Mouse (Mus musculus) lung, postnatal 10 days (tissue): ENCODE data around the gene Cenpi.
"Not testable (repeated sequence)": the region's sequence is repeated elsewhere in the genome, so short reads cannot be mapped to it uniquely, and the experiment has no call there.

Source experiments
- DNase-seq: peaks from one replicate; pipeline ENCODE4 v3.0.0; 2021

Cenpi gene

DNA sequence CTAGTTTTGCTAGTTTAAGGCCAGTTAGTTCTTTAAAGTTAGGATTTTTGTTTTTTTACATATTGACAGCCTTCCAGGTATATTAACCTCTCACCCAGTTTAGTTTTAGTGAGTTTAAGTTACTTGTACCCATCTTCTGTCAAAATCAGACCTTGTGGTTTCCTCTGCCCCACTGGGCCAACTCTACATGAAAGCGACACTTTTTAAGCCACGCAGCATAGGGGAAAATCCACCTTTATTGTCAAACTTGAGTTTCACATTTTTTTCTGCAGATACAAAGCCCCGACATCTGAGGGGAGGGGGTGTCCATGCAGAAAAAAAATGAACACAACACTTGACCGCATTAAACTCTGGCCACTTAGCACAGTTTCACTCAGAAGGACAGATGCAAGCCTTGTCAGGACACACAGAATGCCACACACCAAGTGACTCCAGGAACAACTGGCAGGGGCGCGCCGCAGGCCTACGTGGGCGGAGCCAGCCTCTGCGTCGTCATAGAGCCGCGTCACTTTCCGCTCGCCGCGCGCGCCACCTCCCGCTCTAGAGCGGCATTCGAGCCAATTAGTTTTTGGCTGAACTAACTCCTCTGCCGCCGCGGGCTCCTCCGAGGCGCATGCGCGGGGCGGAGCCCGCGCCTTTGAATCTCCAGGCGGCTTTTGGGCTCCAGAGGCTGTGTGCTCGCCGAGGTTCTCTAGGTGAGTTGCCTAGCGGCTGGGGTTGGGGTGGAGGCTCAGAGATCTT is at the start of gene Cenpi:
Gene Cenpi, plus strand, starts transcription at position 551 of the 741 bp plus-strand sequence.
- DNase-seq: peak; percentile 91

DNA sequence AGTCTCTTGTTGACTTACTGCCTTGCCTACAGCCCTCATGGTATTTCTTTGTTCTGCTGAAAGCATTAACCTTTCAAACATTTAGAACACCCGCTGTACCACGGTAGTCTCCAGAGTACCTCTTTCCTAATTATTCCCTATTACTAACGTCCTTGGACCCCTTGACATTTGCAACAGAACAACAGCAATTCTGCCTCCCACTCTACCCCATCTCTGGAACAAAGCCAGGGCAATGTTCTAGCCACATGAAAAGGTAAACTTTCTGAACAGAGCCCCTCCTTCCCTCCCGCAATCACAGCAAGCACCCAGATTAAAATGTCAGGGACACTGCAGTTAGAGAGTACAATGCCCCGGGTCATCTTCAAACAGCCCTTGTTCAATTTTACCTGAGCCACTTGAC is 46.7 kb upstream of the Cenpi start:
- no peak for DNase-seq

DNA sequence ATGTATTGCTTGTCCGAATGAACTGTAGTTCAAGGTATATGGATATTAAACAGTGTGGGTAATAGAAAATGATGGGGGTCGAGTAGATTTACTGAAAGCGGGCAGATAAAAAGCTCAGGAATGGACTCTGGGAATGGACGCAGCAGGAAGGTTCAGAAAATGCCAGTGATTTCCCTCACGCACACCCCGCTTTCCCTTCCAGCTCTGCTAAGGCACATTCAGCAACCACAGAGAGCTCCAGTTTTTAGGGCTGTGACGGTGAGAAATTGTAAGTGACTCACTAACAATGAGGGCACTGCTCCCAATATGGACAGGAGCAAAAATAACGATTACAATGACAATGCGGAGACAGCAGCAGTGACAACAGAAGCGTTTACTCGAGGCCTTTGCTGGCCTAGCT is 45.8 kb upstream of the Cenpi start:
- no peak for DNase-seq

DNA sequence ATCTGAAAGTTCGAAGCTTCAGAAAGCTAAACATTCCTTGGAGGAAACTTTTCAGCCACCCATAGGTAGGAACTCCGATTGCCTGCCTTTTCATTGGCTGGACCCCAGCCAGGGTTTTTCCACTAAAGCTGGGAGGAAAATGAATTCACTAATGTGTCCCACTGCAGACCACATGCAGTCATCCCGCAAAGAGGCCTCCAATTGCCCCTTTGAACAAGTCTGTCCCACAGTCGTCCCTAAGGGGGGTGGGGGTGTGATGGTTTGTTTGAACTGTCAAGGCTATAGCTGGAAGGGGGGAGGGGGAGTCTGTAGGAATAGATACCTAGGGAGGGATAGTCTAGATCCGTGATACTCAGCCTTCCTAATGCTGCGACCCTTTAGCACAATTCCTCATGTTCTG is 32.2 kb upstream of the Cenpi start:
- no peak for DNase-seq

DNA sequence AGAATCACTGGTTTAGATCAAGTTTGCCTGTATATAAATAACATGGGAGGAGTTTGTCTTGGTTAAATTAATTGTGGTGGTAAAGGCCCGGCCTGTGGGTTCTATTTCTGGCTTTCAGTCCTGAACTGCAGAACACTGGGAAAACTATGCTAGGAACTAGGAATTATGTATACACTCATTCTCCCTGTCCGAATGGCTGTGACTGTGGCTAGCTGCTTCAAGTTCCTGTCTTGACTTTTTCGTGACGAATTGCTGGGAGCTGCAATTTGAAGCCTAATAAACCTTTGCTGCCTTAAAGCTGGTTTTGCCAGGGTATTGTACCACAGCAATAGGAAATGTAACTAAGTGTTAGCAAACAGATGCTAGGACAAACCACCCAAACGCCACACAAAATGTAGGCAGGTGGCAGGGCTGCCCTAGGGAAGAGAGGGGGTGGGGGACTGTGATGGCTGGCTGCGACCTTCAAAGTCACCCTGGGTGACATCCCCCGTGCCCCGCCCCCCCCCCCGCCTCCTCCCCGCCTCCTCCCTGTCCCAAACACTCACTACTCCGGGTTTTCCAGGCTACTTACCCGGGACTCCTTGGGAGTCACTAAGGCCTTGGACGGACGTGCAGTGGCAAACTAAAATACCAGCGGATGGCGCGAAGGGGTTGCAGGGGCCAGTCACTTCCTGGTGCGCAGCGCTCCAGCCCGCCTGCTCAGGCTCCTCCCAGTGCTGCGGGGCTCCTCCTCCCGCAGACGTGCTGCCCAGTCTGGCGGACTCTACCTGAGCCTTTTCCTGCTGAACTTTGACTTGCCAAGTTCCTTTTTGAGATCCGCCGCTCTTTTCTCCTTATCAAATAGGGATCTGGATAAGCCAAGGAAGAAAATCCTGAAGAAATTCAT is 31.4 kb upstream of the Cenpi start, which contains the start of gene Trmt2b:
Gene Trmt2b, minus strand, starts transcription at position 710 of the 886 bp plus-strand sequence.
- peak; percentile 79 for DNase-seq

DNA sequence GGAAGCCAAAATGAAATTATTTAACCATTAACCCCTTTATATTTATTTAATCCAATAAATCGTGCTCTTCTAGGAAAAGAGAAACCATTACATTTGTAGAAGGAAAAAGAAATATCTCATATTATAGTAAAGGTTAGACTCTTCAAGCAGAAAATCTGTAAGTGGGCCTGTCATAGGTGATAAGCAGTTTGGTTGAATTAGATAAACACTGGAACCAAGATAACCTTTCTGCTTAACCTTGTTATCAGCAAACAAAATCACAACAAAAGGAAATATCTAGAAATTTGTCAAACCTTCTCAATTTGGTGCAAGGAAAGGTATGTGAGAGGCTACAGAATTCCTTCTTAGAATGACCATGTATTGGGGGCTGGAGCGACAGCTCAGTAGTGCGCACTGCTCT is 27.4 kb upstream of the Cenpi start:
- no peak for DNase-seq

DNA sequence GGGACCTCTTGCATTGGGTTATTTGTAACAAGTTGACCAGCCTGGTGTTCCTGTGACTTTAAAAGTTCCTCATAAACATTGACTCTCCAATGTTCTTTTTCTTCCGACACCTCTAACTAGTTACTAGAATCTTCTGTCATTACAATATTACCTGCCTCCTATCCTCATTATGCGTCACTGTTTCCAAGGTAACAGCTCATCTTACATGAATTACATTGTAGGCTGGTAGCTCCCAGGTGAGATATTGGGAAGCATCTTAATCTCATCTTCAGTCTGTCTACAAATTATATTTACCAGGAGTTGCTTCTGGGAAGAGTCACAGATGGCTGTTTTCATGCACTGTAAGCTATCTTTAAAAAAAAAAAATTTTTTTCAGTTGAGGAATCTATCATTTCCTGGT is 22.8 kb upstream of the Cenpi start:
- DNase-seq: no peak

DNA sequence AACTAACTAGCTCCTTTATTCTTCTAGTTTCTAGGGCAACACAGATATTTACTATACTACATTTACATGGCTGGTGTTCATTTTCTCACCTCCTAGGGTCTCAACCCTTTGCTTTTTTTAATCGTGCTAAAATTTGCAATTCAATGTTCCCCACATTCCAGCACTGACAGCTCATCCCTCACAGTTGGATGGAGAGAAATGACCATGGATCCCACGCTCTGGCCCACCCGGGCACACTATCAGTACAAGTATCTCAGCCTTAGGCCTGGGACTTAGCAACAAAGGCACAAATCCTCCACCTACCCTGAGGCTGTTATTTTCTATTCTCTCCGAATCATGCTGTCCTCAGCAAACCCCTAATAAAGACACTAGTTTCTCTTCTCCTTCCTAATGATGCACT is 22.1 kb upstream of the Cenpi start:
- no peak for DNase-seq

DNA sequence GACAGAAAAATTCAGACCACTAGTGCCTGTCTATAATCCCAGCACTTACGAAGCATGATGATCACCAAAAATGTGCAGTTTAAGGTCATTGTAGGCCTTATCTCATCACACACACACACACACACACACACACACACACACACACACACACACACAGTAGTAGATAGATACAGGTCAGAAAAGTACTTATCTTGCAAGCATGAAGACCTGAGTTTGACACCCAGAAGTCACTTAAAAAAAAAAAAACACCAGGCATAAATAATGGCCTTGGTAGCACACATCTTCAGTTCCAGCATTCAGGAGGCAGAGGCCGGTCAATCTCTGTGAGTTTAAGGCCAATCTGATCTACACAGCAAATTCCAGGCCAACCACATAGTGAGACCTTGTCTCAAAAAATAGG is 20.6 kb upstream of the Cenpi start:
- DNase-seq: no peak

DNA sequence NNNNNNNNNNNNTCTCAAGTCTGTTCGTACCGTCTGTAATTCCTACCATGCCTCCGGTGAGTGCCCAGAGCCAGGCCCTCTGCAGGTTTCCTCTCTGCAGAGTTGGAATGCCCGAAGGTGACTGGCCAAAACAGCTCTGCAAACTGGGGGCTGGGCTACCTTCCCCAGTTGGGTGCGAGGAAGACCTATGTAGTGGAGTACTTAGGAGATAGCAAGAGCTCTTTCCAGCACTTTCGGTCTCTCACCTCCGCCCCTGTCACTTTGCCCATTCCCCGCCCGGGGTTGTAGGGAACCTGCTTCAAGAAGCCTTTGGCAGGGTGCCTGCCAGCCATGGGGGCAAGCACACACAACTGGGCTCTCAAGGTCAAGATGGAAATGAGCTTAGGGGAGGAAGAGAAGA is 11.6 kb upstream of the Cenpi start:
- peak; percentile 5 for DNase-seq

DNA sequence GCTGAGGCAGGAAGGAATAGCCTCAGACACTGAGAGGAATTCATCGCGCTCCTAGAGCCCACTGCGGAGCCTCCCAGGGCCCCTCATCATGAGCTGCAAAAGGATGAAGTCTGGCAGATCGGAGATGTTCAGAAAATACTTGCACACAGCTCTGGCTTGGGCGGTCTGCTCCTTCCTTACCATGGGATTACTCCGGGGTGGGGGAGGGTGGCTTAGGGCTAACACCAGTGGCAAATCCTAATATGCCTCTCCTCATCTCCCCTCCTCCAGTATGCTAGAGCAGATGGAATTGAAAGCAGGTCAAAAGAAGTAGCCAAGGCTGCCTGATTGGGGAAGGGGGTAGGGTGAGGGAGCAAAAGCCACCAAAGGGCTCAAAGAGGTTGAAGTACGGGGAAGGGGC is 11.1 kb upstream of the Cenpi start:
- DNase-seq: no peak

DNA sequence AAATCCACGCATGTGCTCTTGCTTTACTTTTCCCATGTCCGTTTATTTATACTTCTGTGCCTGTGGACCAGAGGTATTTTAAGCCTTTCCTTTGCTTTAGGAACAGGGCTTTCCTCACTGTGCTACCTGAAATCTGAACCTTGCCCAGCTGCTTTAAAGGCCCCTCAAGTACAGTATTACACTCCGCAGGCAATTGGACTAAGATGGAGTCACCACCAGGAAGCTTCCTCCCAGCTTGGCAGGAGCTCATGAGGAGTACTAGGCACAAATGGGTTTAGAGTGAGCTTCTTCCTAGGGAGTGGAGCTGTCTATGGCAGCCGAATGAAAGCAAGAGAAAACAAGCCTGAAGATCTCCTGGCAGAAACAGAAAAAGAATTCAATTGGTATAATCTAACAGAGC is 10.7 kb upstream of the Cenpi start:
- no peak for DNase-seq

DNA sequence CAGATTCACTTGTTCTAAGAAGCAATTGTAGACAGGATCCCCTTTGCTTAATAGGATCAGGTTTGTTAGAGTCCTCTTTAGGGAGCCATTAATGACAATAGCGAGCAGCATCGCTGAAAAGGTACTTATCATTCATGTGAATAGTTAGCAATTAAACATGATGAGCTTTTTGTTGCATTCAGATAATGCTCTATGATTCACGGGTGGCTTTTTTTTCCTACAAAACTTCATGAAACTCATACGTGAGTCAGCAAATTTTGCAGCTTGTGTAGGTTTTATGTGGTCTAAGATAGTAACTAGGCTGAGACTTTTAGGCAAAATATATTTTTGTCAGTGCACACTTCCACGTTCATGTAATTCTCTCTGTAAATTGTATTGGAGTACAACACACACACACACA is 7.7 kb upstream of the Cenpi start:
- no peak for DNase-seq

DNA sequence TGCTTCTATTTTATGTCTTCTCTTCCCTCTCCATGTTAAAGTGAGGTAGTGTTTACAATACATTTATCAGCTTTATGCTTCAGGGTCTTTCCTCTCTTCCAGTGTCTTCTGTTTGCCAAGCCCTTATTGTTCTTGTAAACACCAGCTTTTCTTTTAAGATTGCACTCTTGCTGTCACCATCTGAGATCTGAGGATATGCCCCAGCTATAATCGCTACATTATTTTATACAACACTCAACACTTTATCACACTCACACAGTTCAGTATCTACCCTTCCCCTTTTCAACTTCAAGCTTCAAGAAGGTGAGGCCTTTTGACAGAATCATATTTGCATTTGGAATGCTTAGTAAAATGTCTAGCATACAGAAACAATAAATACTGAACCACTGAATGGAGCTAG is 4.6 kb upstream of the Cenpi start:
- no peak for DNase-seq

DNA sequence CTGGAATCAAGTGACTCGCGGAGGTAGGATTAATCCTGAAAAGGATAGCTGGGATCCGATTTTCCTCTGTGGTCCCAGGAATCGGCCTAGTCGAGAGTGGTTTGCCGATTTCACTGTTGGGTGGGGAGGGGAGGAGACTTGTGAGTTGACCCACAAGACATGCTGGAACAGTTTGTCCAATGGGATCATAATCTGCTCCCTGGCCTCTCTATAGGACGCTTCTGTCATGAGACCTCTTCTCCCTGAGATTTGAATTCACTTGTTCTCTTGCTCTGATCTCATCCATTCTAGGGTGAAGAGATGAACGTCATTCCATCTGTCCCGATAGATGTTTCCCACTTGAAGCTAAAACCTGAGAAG is 371 bp downstream of the Cenpi start:
- no peak for DNase-seq

DNA sequence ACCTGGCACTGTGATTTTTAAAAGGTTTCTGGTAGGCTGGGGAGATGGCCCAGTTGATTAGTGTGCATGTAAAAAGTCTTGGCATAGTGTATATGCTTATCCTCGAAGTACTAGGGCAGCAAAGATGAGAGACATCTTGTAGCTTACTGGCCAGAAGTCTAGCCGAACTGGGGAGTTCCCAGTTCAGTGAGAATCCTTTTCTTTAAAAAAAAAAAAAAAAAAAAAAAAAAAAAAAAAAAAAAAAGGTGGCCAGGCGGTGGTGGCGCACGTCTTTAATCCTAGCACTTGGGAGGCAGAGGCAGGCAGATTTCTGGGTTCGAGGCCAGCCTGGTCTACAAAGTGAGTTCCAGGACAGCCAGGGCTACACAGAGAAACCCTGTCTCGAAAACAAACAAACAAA is 3.3 kb downstream of the Cenpi start:
- DNase-seq: not testable (repeated sequence)

DNA sequence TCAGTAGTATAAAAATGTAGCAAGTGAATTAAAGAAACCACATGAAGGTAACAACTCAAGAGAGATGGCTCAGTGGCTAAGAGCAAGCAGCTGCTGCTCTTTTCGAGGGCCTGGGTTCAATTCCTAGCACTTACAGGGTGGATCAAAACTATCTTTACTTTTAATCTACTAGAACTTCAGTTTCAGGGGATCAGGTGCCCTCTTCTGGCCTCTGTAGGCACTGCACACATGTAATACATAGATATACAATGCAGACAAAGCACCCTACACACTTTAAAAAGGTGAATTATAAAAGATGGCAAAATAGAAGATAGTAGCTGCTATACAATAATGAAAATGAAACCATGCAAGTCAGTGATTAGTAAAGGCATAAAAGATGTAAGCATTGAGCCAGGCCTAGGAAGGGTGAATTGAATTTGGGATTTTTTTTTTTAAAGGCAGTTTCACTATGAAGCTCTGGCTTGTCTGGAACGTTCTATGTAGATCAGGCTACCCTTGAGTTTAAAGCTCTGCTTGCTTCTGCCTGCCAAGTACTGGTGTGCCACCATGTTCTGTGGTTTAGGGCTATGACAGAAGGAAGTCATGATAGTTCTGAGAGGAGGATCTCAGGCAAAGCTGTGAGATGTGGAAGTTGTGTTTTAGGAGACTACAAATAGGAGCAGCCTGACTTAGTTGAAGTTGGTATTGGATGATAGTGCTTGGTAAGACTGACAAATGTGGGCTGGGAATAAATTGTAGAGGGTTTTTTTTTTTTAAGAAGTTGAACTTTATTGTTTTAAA is 11.5 kb downstream of the Cenpi start:
- peak; percentile 27 for DNase-seq

DNA sequence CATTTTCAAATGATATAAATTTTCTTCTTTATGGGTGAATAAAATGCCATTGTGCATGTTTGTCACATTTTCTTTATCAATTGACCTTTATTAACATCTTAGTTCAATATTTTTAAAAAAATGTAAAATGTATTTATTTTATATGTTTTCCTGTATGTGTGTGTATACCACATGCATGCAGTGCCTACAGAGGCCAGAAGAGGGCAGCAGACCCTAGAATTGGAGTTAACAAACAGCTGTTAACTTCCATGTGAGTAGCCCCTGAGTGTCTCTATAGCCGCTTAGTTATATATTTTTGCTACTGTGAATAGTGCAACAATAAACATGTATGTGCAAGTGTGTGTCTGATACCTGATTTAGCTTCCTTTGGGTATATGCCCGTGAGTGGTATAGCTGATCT is 25.4 kb downstream of the Cenpi start:
- peak; percentile 11 for DNase-seq

DNA sequence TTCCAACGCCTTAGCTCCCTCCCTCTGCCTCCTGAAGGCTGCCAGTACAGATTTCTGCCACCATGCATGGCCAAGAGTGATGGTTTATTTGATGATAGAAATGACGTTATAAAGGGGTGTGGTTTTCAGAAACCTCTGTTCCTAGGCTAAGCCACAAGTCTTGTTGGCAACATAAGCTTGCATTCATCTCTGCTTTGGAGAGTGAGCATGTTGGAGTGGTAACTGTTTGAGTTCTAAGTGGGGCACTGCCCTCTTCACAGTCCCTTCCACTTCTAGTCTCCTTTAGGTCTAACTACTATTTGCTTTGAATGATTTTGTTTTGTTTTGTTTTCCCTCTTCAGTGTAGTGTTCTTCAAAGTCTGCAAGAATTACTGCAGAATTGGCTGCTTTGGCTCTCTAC is 34.9 kb downstream of the Cenpi start:
- DNase-seq: peak; percentile 3

DNA sequence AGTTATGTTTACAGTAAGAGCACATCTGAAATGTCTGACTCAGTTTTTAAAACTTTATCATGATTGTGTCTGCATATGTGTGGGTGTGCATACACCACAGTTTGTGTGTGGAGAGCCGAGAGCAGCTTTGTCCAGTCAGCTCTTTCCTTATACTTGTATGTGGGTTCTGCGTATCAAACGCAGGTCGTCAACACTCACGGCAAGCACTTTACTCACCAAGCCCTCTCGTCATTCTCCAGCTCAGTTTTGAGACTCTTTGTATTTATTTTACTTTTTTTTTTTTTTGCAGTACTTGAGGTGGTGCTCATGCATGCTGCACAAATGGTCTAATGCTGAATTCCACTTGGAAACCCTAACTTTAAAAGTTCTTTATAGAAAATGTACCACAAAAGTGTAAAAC is 42.3 kb downstream of the Cenpi start:
- no peak for DNase-seq

DNA sequence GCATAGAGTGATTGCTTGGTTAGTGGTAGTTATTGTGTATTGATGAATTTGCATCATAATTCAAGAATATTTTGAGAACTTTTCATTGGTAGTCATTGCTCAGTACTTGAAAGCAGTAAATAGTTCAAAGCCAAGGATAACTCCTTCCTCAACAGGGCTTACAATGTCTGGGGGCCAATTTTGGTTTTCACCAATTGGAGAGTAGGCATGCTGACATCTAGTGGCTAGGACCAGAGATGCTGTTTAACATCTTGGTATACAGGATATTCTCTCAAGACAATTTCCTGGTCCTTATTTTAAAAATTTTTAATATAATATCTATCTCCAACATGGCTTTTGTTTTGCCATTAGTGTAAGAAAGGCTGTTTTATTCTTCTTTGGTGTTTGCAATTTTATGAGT is 46.0 kb downstream of the Cenpi start:
- DNase-seq: peak; percentile 12

DNA sequence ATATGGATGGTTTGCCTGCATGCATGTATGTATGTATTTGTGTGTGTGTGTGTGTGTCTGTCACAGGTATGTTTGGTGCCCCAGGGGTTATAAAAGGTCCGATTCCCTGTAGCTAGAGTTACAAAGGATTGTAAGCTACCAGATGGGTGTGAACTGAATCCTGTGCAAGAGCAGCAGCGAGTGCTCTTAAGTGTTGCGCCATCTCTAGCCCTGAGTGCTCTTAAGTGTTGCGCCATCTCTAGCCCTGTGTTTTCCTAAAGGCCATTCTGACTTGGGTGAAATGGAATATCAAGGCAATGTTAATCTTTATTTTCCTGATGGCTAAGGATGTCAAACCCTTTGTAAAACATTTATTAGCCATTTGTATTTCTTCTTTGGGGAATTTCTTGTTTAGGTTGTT is 51.5 kb downstream of the Cenpi start:
- peak; percentile 51 for DNase-seq

DNA sequence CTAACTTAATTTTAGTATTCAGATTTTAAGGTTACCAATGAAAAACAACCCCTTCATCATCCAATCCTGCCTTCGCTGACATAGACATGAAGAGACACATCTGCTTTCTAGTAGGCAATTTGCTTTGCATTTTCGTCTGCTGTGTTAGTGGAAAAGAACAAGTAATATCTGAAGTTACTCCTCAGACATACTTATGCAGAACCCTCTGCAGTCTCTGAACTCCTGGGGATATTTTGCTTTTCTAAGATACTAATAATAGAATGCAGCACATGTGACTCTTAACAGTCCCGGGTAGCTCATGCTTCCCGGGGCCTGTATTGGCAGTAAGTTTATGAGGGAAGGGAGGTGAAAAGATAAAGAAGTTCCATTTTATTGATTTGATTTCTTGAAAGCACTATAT is 54.3 kb downstream of the Cenpi start:
- DNase-seq: no peak

DNA sequence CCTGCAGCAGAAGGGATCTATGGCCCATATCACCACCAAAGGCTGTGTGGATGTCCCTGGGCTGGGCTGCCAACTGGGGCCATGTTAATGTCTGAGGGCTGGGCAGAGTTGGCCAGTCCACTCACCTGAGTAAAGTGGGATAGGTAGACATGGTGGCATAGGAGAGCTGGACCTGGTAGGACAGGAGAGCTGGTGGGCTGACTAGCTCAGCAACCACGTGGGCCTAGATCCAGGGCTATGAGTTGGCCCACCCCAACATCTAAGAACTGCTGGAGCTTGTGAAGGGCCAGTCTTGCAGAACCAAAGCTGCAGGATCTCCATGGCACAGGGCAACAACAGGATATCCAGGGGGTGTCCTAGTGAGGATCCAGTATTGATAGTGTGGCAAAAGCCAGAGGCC is 57.5 kb downstream of the Cenpi start:
- no peak for DNase-seq
